ENCODE assay signal across 20 mouse cellular contexts in the genomic region with DNA sequence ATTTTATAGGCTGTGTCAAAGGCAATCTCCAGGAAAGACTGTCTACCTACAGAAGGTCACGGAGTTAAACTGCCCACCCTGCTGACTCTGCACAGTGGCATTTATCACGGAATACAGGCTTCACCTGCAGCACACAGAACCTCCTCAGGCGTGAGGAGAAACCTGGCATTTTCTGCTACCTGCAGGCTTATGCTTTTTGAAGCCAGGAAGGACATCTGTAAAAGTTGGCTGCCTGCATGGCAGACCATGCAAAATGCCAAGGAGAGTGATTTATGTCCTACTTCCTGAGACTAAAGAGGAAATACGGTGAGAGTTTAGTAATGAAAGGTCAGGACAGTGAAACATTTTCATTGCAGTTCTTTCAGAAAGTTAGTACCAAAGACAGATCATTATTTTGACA.
DNase-seq lines count a peak whose midpoint lies in the region; ATAC-seq and TF ChIP-seq lines count a peak whose summit lies in the region.
"Had no signal": no experiment of that assay in that cellular context is flagged by ENCODE, and none has a peak within 500 bp of the region (broad histone marks: within the 10 kb centered on the region; RNA-seq: fewer than 3 reads in every experiment).

No protein-coding gene starts in this region.

- WGBS in kidney, embryonic 14.5 days = 40% methylated on average over 4 of the region's 4 CpGs
- whole genome bisulfite sequencing in kidney, adult 2 months = 40% methylated on average over 4 of the region's 4 CpGs

- no peak overlapping the region for H3K4me3 ChIP-seq in kidney, embryonic 14.5 days (ENCODE audit: low read length)
- no peak overlapping the region for H3K4me3 ChIP-seq in kidney, adult 2 months (ENCODE audit: insufficient read depth, low read depth, low read length)
- H3K4me3 ChIP-seq: embryonic facial prominence, embryonic 15.5 days; forebrain, embryonic 12.5 days; heart, embryonic 15.5 days; neural tube, embryonic 12.5 days had no signal

- H3K36me3 ChIP-seq in kidney, embryonic 14.5 days (ENCODE audit: control insufficient read depth, insufficient read depth, low read length) = no peaks in the 10 kb centered on the region
- no peaks in the 10 kb centered on the region for H3K36me3 ChIP-seq in kidney, adult 2 months (ENCODE audit: control insufficient read depth, insufficient read depth, low read length)
- H3K36me3 ChIP-seq: embryonic facial prominence, embryonic 15.5 days; forebrain, embryonic 12.5 days; heart, embryonic 15.5 days; neural tube, embryonic 12.5 days had no signal

- no peak for TF ChIP-seq CTCF in kidney, adult 2 months (conservative IDR thresholded peaks at IDR 0.05; ENCODE audit: insufficient read depth, insufficient read length, low read depth, low read length)

- H3K27me3 ChIP-seq in kidney, embryonic 14.5 days (ENCODE audit: control insufficient read depth, insufficient read depth, low read length) = no peaks in the 10 kb centered on the region
- no peaks in the 10 kb centered on the region for H3K27me3 ChIP-seq in kidney, adult 2 months (replicated peaks; ENCODE audit: control insufficient read depth, insufficient read depth, low read length)
- H3K27me3 ChIP-seq: embryonic facial prominence, embryonic 15.5 days; forebrain, embryonic 12.5 days; heart, embryonic 15.5 days; neural tube, embryonic 12.5 days; Patski had no signal

- ATAC-seq in kidney, embryonic 14.5 days (ENCODE audit: low FRiP score, low TSS enrichment) = 0 out of 2 replicates have a peak, but pooled peaks have one; percentile 28
- peak; percentile 52 for ATAC-seq in granulocyte monocyte progenitor cell, adult 5-6 weeks (replicated peaks; ENCODE audit: poor library complexity, severe bottlenecking)
- ATAC-seq: midbrain, embryonic 16.5 days; Patski had no signal

- peak; percentile 5 for DNase-seq in adrenal gland, postnatal 14 days
- no peak for DNase-seq in adrenal gland, adult 8-10 months
- no peak for DNase-seq in kidney, adult 2 months
- DNase-seq in cerebellum, postnatal 25 days = peak; percentile 53 to 63
- DNase-seq in frontal cortex, adult 2 months (ENCODE audit: extremely low spot score in 1 of 2, low spot score in 1 of 2) = no peak
- DNase-seq in adipocyte (ENCODE audit: low spot score) = no peak
- DNase-seq: heart, adult 18-20 months; kidney, adult 18-20 months; lung, adult 18-20 months; right cerebral cortex, postnatal 4 days; thymus, adult 18-20 months had no signal

- H3K27ac ChIP-seq in kidney, embryonic 14.5 days (ENCODE audit: low read depth, low read length) = no peak overlapping the region
- H3K27ac ChIP-seq in kidney, adult 2 months (ENCODE audit: insufficient read depth, low read depth, low read length) = no peak overlapping the region
- H3K27ac ChIP-seq: embryonic facial prominence, embryonic 15.5 days; forebrain, embryonic 12.5 days; heart, embryonic 15.5 days; hindbrain, embryonic 14.5 days; neural tube, embryonic 12.5 days had no signal

- no peaks in the 10 kb centered on the region for H3K9me3 ChIP-seq in kidney, embryonic 14.5 days (ENCODE audit: control insufficient read depth, low read length)
- H3K9me3 ChIP-seq: embryonic facial prominence, embryonic 15.5 days; forebrain, embryonic 12.5 days; heart, embryonic 15.5 days; neural tube, embryonic 12.5 days had no signal

- no peak for TF ChIP-seq POLR2A in kidney, adult 2 months (IDR thresholded peaks at IDR 0.05; ENCODE audit: low read depth, low read length)

- H3K9ac ChIP-seq in kidney, embryonic 14.5 days (ENCODE audit: low read depth, low read length) = no peak overlapping the region
- H3K9ac ChIP-seq: embryonic facial prominence, embryonic 15.5 days; forebrain, embryonic 12.5 days; heart, embryonic 15.5 days; hindbrain, embryonic 14.5 days; neural tube, embryonic 12.5 days had no signal

- H3K4me2 ChIP-seq in kidney, embryonic 14.5 days (replicated peaks; ENCODE audit: low read depth, low read length) = no peak overlapping the region
- H3K4me2 ChIP-seq: embryonic facial prominence, embryonic 15.5 days; forebrain, embryonic 12.5 days; heart, embryonic 15.5 days; hindbrain, embryonic 14.5 days; neural tube, embryonic 12.5 days had no signal

- H3K4me1 ChIP-seq in kidney, embryonic 14.5 days (ENCODE audit: control insufficient read depth, insufficient read depth, low read length) = no peaks in the 10 kb centered on the region
- H3K4me1 ChIP-seq in kidney, adult 2 months (ENCODE audit: control insufficient read depth, insufficient read depth, low read length) = no peaks in the 10 kb centered on the region
- H3K4me1 ChIP-seq: embryonic facial prominence, embryonic 15.5 days; forebrain, embryonic 12.5 days; heart, embryonic 15.5 days; neural tube, embryonic 12.5 days had no signal

Comparison
In these comparisons a context has a peak if more than half of its experiments do, and no peak if none do; other contexts are left out.
1. DNase-seq: peak in adrenal gland, postnatal 14 days (single experiment) and cerebellum, postnatal 25 days (2 of 2); none in adrenal gland, adult 8-10 months (single experiment), kidney, adult 2 months (single experiment), frontal cortex, adult 2 months (0 of 2) and adipocyte (single experiment).